ENCODE assay signal across 16 mouse cellular contexts in genomic region chr5:104025245-104025854, GRCm38 (mm10). TPM values are rescaled to one million over a fixed set of nuclear protein-coding genes. Genes with fewer than 3 reads are reported as not detected.
DNase-seq lines count a peak whose midpoint lies in the region; ATAC-seq and TF ChIP-seq lines count a peak whose summit lies in the region.
"Had no signal": no experiment of that assay in that cellular context is flagged by ENCODE, and none has a peak within 500 bp of the region (broad histone marks: within the 10 kb centered on the region; RNA-seq: fewer than 3 reads in every experiment).

No protein-coding gene starts in this region.

- H3K36me3 ChIP-seq in liver, adult 2 months (ENCODE audit: control insufficient read depth, insufficient read depth, low read length), result no peaks in the 10 kb centered on the region
- H3K36me3 ChIP-seq in heart, postnatal 0 days (replicated peaks; ENCODE audit: control insufficient read depth, insufficient read depth, low read length), result no peaks in the 10 kb centered on the region
- H3K36me3 ChIP-seq in macrophage (ENCODE audit: inconsistent target), result no peaks in the 10 kb centered on the region
- H3K36me3 ChIP-seq in midbrain, embryonic 16.5 days (ENCODE audit: control insufficient read depth, insufficient read depth, low read length), result no peaks in the 10 kb centered on the region
- H3K36me3 ChIP-seq: G1E; limb, embryonic 12.5 days had no signal

- no peaks in the 10 kb centered on the region for H3K27me3 ChIP-seq in liver, adult 2 months (ENCODE audit: control insufficient read depth, insufficient read depth, low read length)
- H3K27me3 ChIP-seq in heart, postnatal 0 days (ENCODE audit: control insufficient read depth, insufficient read depth, low read length), result no peaks in the 10 kb centered on the region
- 0 out of 2 replicates have a peak, but pooled peaks cover 4% of the 10 kb centered on the region for H3K27me3 ChIP-seq in midbrain, embryonic 16.5 days (ENCODE audit: control insufficient read depth, insufficient read depth, low read depth, low read length)

- WGBS in liver, adult 2 months, result 29% methylated on average over 17 of the region's 17 CpGs
- 36% methylated on average over 17 of the region's 17 CpGs for WGBS in heart, postnatal 0 days
- WGBS in macrophage (ENCODE audit: missing documents), result 33% methylated on average over 16 of the region's 17 CpGs
- 45% methylated on average over 17 of the region's 17 CpGs for WGBS in midbrain, embryonic 16.5 days

- no peak for ATAC-seq in heart, postnatal 0 days (ENCODE audit: insufficient read depth, low read depth)
- no peak for ATAC-seq in midbrain, embryonic 16.5 days

- H3K9me3 ChIP-seq in heart, postnatal 0 days (replicated peaks; ENCODE audit: control insufficient read depth, low read length), result no peaks in the 10 kb centered on the region
- H3K9me3 ChIP-seq in midbrain, embryonic 16.5 days (replicated peaks; ENCODE audit: control insufficient read depth, low read length, poor library complexity, severe bottlenecking), result no peaks in the 10 kb centered on the region
- H3K9me3 ChIP-seq: G1E; limb, embryonic 12.5 days had no signal

- H3K27ac ChIP-seq in liver, adult 2 months (replicated peaks; ENCODE audit: insufficient read depth, low read depth, low read length), result no peak overlapping the region
- no peak overlapping the region; the same call in 1 of the 2 replicates for H3K27ac ChIP-seq in heart, postnatal 0 days (ENCODE audit: low read depth)
- 0 out of 2 replicates have a peak overlapping the region, but pooled peaks have one; percentile 8 for H3K27ac ChIP-seq in macrophage
- H3K27ac ChIP-seq in midbrain, embryonic 16.5 days (ENCODE audit: low read length), result no peak overlapping the region
- H3K27ac ChIP-seq: limb, embryonic 12.5 days had no signal

- TF ChIP-seq EP300 in heart, postnatal 0 days (IDR thresholded peaks at IDR 0.05; ENCODE audit: low read depth), result no peak

- peaks cover 6% of the 10 kb centered on the region; the same call in 1 of the 2 replicates for H3K79me2 ChIP-seq in liver, adult 2 months (ENCODE audit: control insufficient read depth, insufficient read depth, low read length)
- peaks cover 9% of the 10 kb centered on the region for H3K79me2 ChIP-seq in macrophage (ENCODE audit: inconsistent target)

- no peak for TF ChIP-seq CTCF in liver, adult 2 months (IDR thresholded peaks at IDR 0.05; ENCODE audit: low read depth, low read length)
- TF ChIP-seq CTCF in heart, postnatal 0 days (IDR thresholded peaks at IDR 0.05; ENCODE audit: low read depth), result no peak

- no peak overlapping the region for H3K4me3 ChIP-seq in liver, adult 2 months (ENCODE audit: insufficient read depth, low read depth, low read length)
- H3K4me3 ChIP-seq in heart, postnatal 0 days (ENCODE audit: low read depth, low read length), result no peak overlapping the region
- H3K4me3 ChIP-seq in macrophage (ENCODE audit: inconsistent target), result no peak overlapping the region
- no peak overlapping the region for H3K4me3 ChIP-seq in midbrain, embryonic 16.5 days (ENCODE audit: low read depth, low read length)
- H3K4me3 ChIP-seq: erythroblast, embryonic 14.5 days; limb, embryonic 12.5 days had no signal

- peak overlapping the region; percentile 38 for H3K4me2 ChIP-seq in heart, postnatal 0 days (ENCODE audit: low read depth, low read length)
- H3K4me2 ChIP-seq in midbrain, embryonic 16.5 days (ENCODE audit: low read length), result no peak overlapping the region
- H3K4me2 ChIP-seq: limb, embryonic 12.5 days had no signal

- H3K4me1 ChIP-seq in liver, adult 2 months (ENCODE audit: control insufficient read depth, insufficient read depth, low read length), result peaks cover 13% of the 10 kb centered on the region
- H3K4me1 ChIP-seq in heart, postnatal 0 days (ENCODE audit: control insufficient read depth, insufficient read depth), result peaks cover 23% of the 10 kb centered on the region
- H3K4me1 ChIP-seq in midbrain, embryonic 16.5 days (ENCODE audit: control insufficient read depth, insufficient read depth, low read length), result peaks cover 6% of the 10 kb centered on the region; the same call in 1 of the 2 replicates

- peak; percentile 59 for DNase-seq in liver, adult 2 months (ENCODE audit: extremely low read depth, low read depth, low spot score)
- DNase-seq in liver, result no peak
- DNase-seq in ZHBTc4 (ENCODE audit: low read depth, low spot score), result peak; percentile 27
- no peak for DNase-seq in heart, postnatal 0 days (ENCODE audit: low spot score)
- no peak for DNase-seq in ovary, postnatal 36 days (ENCODE audit: low spot score)
- DNase-seq: adrenal gland, adult 8-10 months; layer of hippocampus, adult 9-11 months; thymus, adult 18-20 months had no signal

- H3K9ac ChIP-seq in liver, adult 2 months (ENCODE audit: low read depth, low read length), result 0 out of 2 replicates have a peak overlapping the region, but pooled peaks have one; percentile 29
- no peak overlapping the region; the same call in 1 of the 2 replicates for H3K9ac ChIP-seq in heart, postnatal 0 days (replicated peaks; ENCODE audit: low read depth, low read length)
- no peak overlapping the region for H3K9ac ChIP-seq in midbrain, embryonic 16.5 days (ENCODE audit: low read depth, low read length)
- H3K9ac ChIP-seq: limb, embryonic 12.5 days had no signal

- no peak for TF ChIP-seq POLR2A in liver, adult 2 months (IDR thresholded peaks at IDR 0.05; ENCODE audit: extremely low read depth, insufficient read depth, low read length)

RNA-seq across cellular contexts. Expression of gene Hsd17b11, which starts 3.6 kb away (rescaled TPM):
- total RNA-seq in liver, adult 2 months (2014; rRNA removed), result 119 and 154 TPM in 2 replicates
- polyA plus RNA-seq in liver, adult 2 months (2012; rRNA removed), result 72.7 and 78.8 TPM in 2 replicates
- total RNA-seq in heart, postnatal 0 days (2014; rRNA removed; ENCODE audit: low replicate concordance), result 6.2 and 14.3 TPM in 2 replicates
- polyA plus RNA-seq in heart, postnatal 0 days (2015; fragmentation: Nextera tagmentation; extraction: Ambion mirVana), result 4.4 and 5.9 TPM in 2 replicates
- 10 to 100 TPM; 10.0 to 38.2 (median 23.9) TPM for total RNA-seq in macrophage (2018; cell fraction: chromatin; rRNA removed)
- total RNA-seq in macrophage (2018; cell fraction: cytosol; rRNA removed), result 100 to 1,000 TPM in 13 of 26 experiments, 10 to 100 TPM in 13; 75.9 to 162 (median 108) TPM
- 100 to 1,000 TPM in 1 of 26 experiments, 10 to 100 TPM in 25; 34.5 to 104 (median 61.7) TPM for total RNA-seq in macrophage (2018; cell fraction: nucleus; rRNA removed)
- 85.0 to 228 TPM (median 171 TPM) in 3 replicates for polyA plus RNA-seq in macrophage (2018)
- polyA plus RNA-seq in midbrain, embryonic 16.5 days (2015; fragmentation: Nextera tagmentation; extraction: Ambion mirVana), result 1.9 and 2.6 TPM in 2 replicates

RNA-seq across cellular contexts. Expression of gene Nudt9, which starts 20.8 kb away (rescaled TPM):
- total RNA-seq in liver, adult 2 months (2014; rRNA removed), result 36.6 and 40.3 TPM in 2 replicates
- polyA plus RNA-seq in liver, adult 2 months (2012; rRNA removed), result 39.7 and 48.5 TPM in 2 replicates
- total RNA-seq in heart, postnatal 0 days (2014; rRNA removed; ENCODE audit: low replicate concordance), result 39.6 and 62.9 TPM in 2 replicates
- 51.0 and 52.5 TPM in 2 replicates for polyA plus RNA-seq in heart, postnatal 0 days (2015; fragmentation: Nextera tagmentation; extraction: Ambion mirVana)
- 10 to 100 TPM; 13.5 to 86.4 (median 26.6) TPM for total RNA-seq in macrophage (2018; cell fraction: chromatin; rRNA removed)
- 100 to 1,000 TPM in 5 of 26 experiments, 10 to 100 TPM in 21; 81.7 to 146 (median 94.2) TPM for total RNA-seq in macrophage (2018; cell fraction: cytosol; rRNA removed)
- 100 to 1,000 TPM in 2 of 26 experiments, 10 to 100 TPM in 24; 36.6 to 102 (median 50.8) TPM for total RNA-seq in macrophage (2018; cell fraction: nucleus; rRNA removed)
- 71.3 to 148 TPM (median 96.6 TPM) in 3 replicates for polyA plus RNA-seq in macrophage (2018)
- 59.3 and 60.6 TPM in 2 replicates for polyA plus RNA-seq in midbrain, embryonic 16.5 days (2015; fragmentation: Nextera tagmentation; extraction: Ambion mirVana)

RNA-seq across cellular contexts. Expression of gene Hsd17b13, which starts 48.1 kb away (rescaled TPM):
- 252 and 339 TPM in 2 replicates for total RNA-seq in liver, adult 2 months (2014; rRNA removed)
- 179 and 226 TPM in 2 replicates for polyA plus RNA-seq in liver, adult 2 months (2012; rRNA removed)
- not detected in 2 replicates for total RNA-seq in heart, postnatal 0 days (2014; rRNA removed; ENCODE audit: low replicate concordance)
- polyA plus RNA-seq in heart, postnatal 0 days (2015; fragmentation: Nextera tagmentation; extraction: Ambion mirVana), result 0.08 TPM in 1 of 2 replicates, not detected in the other
- not detected for total RNA-seq in macrophage (2018; cell fraction: chromatin; rRNA removed)
- total RNA-seq in macrophage (2018; cell fraction: cytosol; rRNA removed), result not detected
- under 1 TPM in 3 of 26 experiments, not detected in 23; 0.58 to 0.90 (median 0.82) TPM for total RNA-seq in macrophage (2018; cell fraction: nucleus; rRNA removed)
- polyA plus RNA-seq in macrophage (2018), result not detected in 3 replicates
- polyA plus RNA-seq in midbrain, embryonic 16.5 days (2015; fragmentation: Nextera tagmentation; extraction: Ambion mirVana), result not detected in 2 replicates
- total RNA-seq: adrenal gland, adult 8-10 months; G1E; hematopoietic stem cell, adult 5-6 weeks had no signal
- polyA plus RNA-seq: erythroblast, embryonic 14.5 days; G1E; kidney, embryonic 14.5 days; limb, embryonic 12.5 days; neural tube, embryonic 11.5 days had no signal

RNA-seq across cellular contexts. Expression of gene Gm17660, which starts 52.1 kb away (rescaled TPM):
- total RNA-seq in liver, adult 2 months (2014; rRNA removed), result not detected in 2 replicates
- not detected in 2 replicates for polyA plus RNA-seq in liver, adult 2 months (2012; rRNA removed)
- not detected in 2 replicates for total RNA-seq in heart, postnatal 0 days (2014; rRNA removed; ENCODE audit: low replicate concordance)
- polyA plus RNA-seq in heart, postnatal 0 days (2015; fragmentation: Nextera tagmentation; extraction: Ambion mirVana), result not detected in 2 replicates
- total RNA-seq in macrophage (2018; cell fraction: chromatin; rRNA removed), result not detected
- total RNA-seq in macrophage (2018; cell fraction: cytosol; rRNA removed), result not detected
- total RNA-seq in macrophage (2018; cell fraction: nucleus; rRNA removed), result not detected
- polyA plus RNA-seq in macrophage (2018), result not detected in 3 replicates
- polyA plus RNA-seq in midbrain, embryonic 16.5 days (2015; fragmentation: Nextera tagmentation; extraction: Ambion mirVana), result 0.80 TPM in 1 of 2 replicates, not detected in the other
- total RNA-seq: adrenal gland, adult 8-10 months; G1E; hematopoietic stem cell, adult 5-6 weeks had no signal
- polyA plus RNA-seq: erythroblast, embryonic 14.5 days; G1E; kidney, embryonic 14.5 days; limb, embryonic 12.5 days; neural tube, embryonic 11.5 days had no signal

Comparison
In these comparisons a context has a peak if more than half of its experiments do, and no peak if none do; other contexts are left out.
1. DNase-seq: peak in liver, adult 2 months (single experiment) and ZHBTc4 (single experiment); none in liver (single experiment), heart, postnatal 0 days (single experiment) and ovary, postnatal 36 days (single experiment).
2. RNA of gene Hsd17b11, which starts 3.6 kb away (polyA plus RNA-seq): 85.0 to 228 TPM in macrophage and 72.7 to 78.8 TPM in liver, adult 2 months; 4.4 to 5.9 TPM in heart, postnatal 0 days and 1.9 to 2.6 TPM in midbrain, embryonic 16.5 days; every median in the first group is over 10 times any median in the second.
3. RNA of gene Hsd17b13, which starts 48.1 kb away (polyA plus RNA-seq): 179 to 226 TPM in liver, adult 2 months; not detected in midbrain, embryonic 16.5 days, 0.08 TPM in heart, postnatal 0 days and not detected in macrophage; every median in the first group is over 100 times any median in the second.